Mouse (Mus musculus) MEL (cell line): ENCODE data around the gene Mob4. TPM values are rescaled to one million over a fixed set of nuclear protein-coding genes. Genes with fewer than 3 reads are reported as not detected.

Experiments
- DNase-seq: peaks from one replicate; pipeline ENCODE4 v3.0.0; 2011; ENCODE audit warnings: low read depth, low spot score
- H3K27ac ChIP-seq: 2 replicates; pipeline ENCODE4 v1.5.1; 2012; ENCODE audit warnings: low read depth, mild to moderate bottlenecking, control low read depth, low read length, moderate library complexity; ENCODE audit not compliant: control insufficient read depth
- H3K27me3 ChIP-seq, 2 experiments: fragments of 150-350 bp in 1 of 2; sonication (generic) in 1 of 2; 2 replicates each; pipeline ENCODE4 v1.6.1; 2012; ENCODE audit warnings: low read length in 2 of 2, mild to moderate bottlenecking in 2 of 2, improper control_type of control experiment in 1 of 2, moderate library complexity in 1 of 2; ENCODE audit not compliant: insufficient read depth in 2 of 2, control insufficient read depth in 1 of 2
- H3K36me3 ChIP-seq, 2 experiments: 2 replicates each; pipeline ENCODE4 v1.6.1; 2012 to 2014; ENCODE audit warnings: low read length in 2 of 2, improper control_type of control experiment in 1 of 2, inconsistent platforms in 1 of 2, mild to moderate bottlenecking in 1 of 2; ENCODE audit not compliant: insufficient read depth in 2 of 2, control insufficient read depth in 1 of 2
- H3K4me1 ChIP-seq, 2 experiments: fragments of 150-350 bp in 1 of 2; sonication (generic) in 1 of 2; 2 replicates each; pipeline ENCODE4 v1.6.1; 2012; ENCODE audit warnings: low read length in 2 of 2, improper control_type of control experiment in 1 of 2, mild to moderate bottlenecking in 1 of 2; ENCODE audit not compliant: insufficient read depth in 2 of 2, control insufficient read depth in 1 of 2
- H3K4me3 ChIP-seq, 2 experiments: fragments of 150-350 bp in 1 of 2; sonication (generic) in 1 of 2; 2 replicates each; pipeline ENCODE4 v1.5.1; 2012; ENCODE audit warnings: low read depth in 2 of 2, low read length in 2 of 2, mild to moderate bottlenecking in 2 of 2, moderate library complexity in 2 of 2, control low read depth in 1 of 2, improper control_type of control experiment in 1 of 2; ENCODE audit not compliant: control insufficient read depth in 1 of 2, insufficient read depth in 1 of 2
- H3K79me2 ChIP-seq: 2 replicates; pipeline ENCODE4 v1.6.1; 2012; ENCODE audit warnings: mild to moderate bottlenecking, low read length, moderate library complexity; ENCODE audit not compliant: control insufficient read depth, poor library complexity, insufficient read depth
- H3K9ac ChIP-seq: 2 replicates; pipeline ENCODE4 v1.6.1; 2012; ENCODE audit warnings: low read depth, mild to moderate bottlenecking, control low read depth, low read length, moderate library complexity; ENCODE audit not compliant: control insufficient read depth, poor library complexity, severe bottlenecking
- H3K9me3 ChIP-seq: fragments of 150-350 bp; sonication (generic); replicated peaks from 2 replicates; pipeline ENCODE4 v1.6.1; 2012; ENCODE audit warnings: mild to moderate bottlenecking, low read length, improper control_type of control experiment, moderate library complexity; ENCODE audit not compliant: insufficient read depth
- BHLHE40 ChIP-seq: IDR thresholded peaks from 2 replicates; pipeline ENCODE4 v1.6.1; 2012; ENCODE audit warnings: low read depth, mild to moderate bottlenecking, inconsistent platforms, low read length, improper control_type of control experiment, borderline replicate concordance
- CHD1 ChIP-seq: IDR thresholded peaks from 2 replicates; pipeline ENCODE4 v1.6.1; 2012; ENCODE audit warnings: low read depth, mild to moderate bottlenecking, inconsistent platforms, low read length, improper control_type of control experiment
- CHD2 ChIP-seq: IDR thresholded peaks from 2 replicates; pipeline ENCODE4 v1.6.1; 2011; ENCODE audit warnings: low read length, improper control_type of control experiment
- CTCF ChIP-seq, 3 experiments: IDR thresholded peaks in 2 of 3; conservative IDR thresholded peaks in 1 of 3; 2 replicates each; pipeline ENCODE4 v1.5.1; 2011 to 2012; ENCODE audit warnings: low read length in 3 of 3, low read depth in 2 of 3, mild to moderate bottlenecking in 2 of 3, improper control_type of control experiment in 1 of 3, inconsistent platforms in 1 of 3, mixed read lengths in 1 of 3, moderate library complexity in 1 of 3; ENCODE audit not compliant: control insufficient read depth in 1 of 3, insufficient read depth in 1 of 3, poor library complexity in 1 of 3, severe bottlenecking in 1 of 3
- ELF1 ChIP-seq: IDR thresholded peaks from 2 replicates; pipeline ENCODE4 v1.6.1; 2014; ENCODE audit warnings: low read depth, mild to moderate bottlenecking, inconsistent platforms, low read length, improper control_type of control experiment, moderate library complexity
- GABPA ChIP-seq: IDR thresholded peaks from 2 replicates; pipeline ENCODE4 v1.6.1; 2012; ENCODE audit warnings: low read depth, mild to moderate bottlenecking, inconsistent platforms, low read length, improper control_type of control experiment, moderate library complexity
- JUND ChIP-seq: IDR thresholded peaks from 2 replicates; pipeline ENCODE4 v1.6.1; 2011; ENCODE audit warnings: low read depth, mild to moderate bottlenecking, improper control_type of control experiment, low read length
- KAT2A ChIP-seq: conservative IDR thresholded peaks from 2 replicates; pipeline ENCODE4 v1.6.1; 2012; ENCODE audit warnings: low read depth, low read length, improper control_type of control experiment, inconsistent platforms
- MAFK ChIP-seq: IDR thresholded peaks from 2 replicates; pipeline ENCODE4 v1.6.1; 2011; ENCODE audit warnings: low read depth, mild to moderate bottlenecking, low read length, improper control_type of control experiment, borderline replicate concordance
- MAZ ChIP-seq: IDR thresholded peaks from 2 replicates; pipeline ENCODE4 v1.6.1; 2012; ENCODE audit warnings: low read depth, mild to moderate bottlenecking, inconsistent platforms, low read length, improper control_type of control experiment
- MXI1 ChIP-seq: IDR thresholded peaks from 2 replicates; pipeline ENCODE4 v1.6.1; 2011; ENCODE audit warnings: mild to moderate bottlenecking, low read depth, low read length, improper control_type of control experiment
- MYC ChIP-seq: IDR thresholded peaks from 2 replicates; pipeline ENCODE4 v1.6.1; 2011; ENCODE audit warnings: low read depth, mild to moderate bottlenecking, low read length, improper control_type of control experiment, moderate library complexity
- NELFE ChIP-seq: IDR thresholded peaks from 2 replicates; pipeline ENCODE4 v1.6.1; 2011; ENCODE audit warnings: low read depth, low read length, improper control_type of control experiment
- NRF1 ChIP-seq: IDR thresholded peaks from 2 replicates; pipeline ENCODE4 v1.6.1; 2014; ENCODE audit warnings: low read depth, mild to moderate bottlenecking, inconsistent platforms, low read length, improper control_type of control experiment, moderate library complexity; ENCODE audit not compliant: poor library complexity, insufficient read depth, severe bottlenecking
- POLR2AphosphoS2 ChIP-seq: IDR thresholded peaks from 2 replicates; pipeline ENCODE4 v1.6.1; 2011; ENCODE audit warnings: low read length, improper control_type of control experiment
- POLR2AphosphoS5 ChIP-seq: IDR thresholded peaks from 2 replicates; pipeline ENCODE4 v1.6.1; 2012; ENCODE audit warnings: low read depth, borderline replicate concordance, mild to moderate bottlenecking, inconsistent platforms, low read length, moderate library complexity, mixed read lengths
- RCOR1 ChIP-seq: IDR thresholded peaks from 2 replicates; pipeline ENCODE4 v1.6.1; 2012; ENCODE audit warnings: low read depth, mild to moderate bottlenecking, inconsistent platforms, low read length, improper control_type of control experiment
- SIN3A ChIP-seq: IDR thresholded peaks from 2 replicates; pipeline ENCODE4 v1.6.1; 2012; ENCODE audit warnings: low read length, improper control_type of control experiment, inconsistent platforms
- SMC3 ChIP-seq: IDR thresholded peaks from 2 replicates; pipeline ENCODE4 v1.6.1; 2011; ENCODE audit warnings: low read depth, low read length, improper control_type of control experiment
- TAL1 ChIP-seq: IDR thresholded peaks from 2 replicates; pipeline ENCODE4 v1.6.1; 2012; ENCODE audit warnings: mild to moderate bottlenecking, inconsistent platforms, low read length, moderate library complexity, mixed read lengths
- TBP ChIP-seq: IDR thresholded peaks from 2 replicates; pipeline ENCODE4 v1.8.0; 2011; ENCODE audit warnings: low read depth, low read length, improper control_type of control experiment
- TCF12 ChIP-seq: IDR thresholded peaks from 2 replicates; pipeline ENCODE4 v1.6.1; 2014; ENCODE audit warnings: low read depth, mild to moderate bottlenecking, inconsistent platforms, low read length, improper control_type of control experiment, moderate library complexity
- UBTF ChIP-seq: IDR thresholded peaks from 2 replicates; pipeline ENCODE4 v1.6.1; 2012; ENCODE audit warnings: low read depth, mild to moderate bottlenecking, inconsistent platforms, low read length, improper control_type of control experiment, moderate library complexity, borderline replicate concordance; ENCODE audit not compliant: insufficient read depth
- USF1 ChIP-seq: IDR thresholded peaks from 2 replicates; pipeline ENCODE4 v1.6.1; 2014; ENCODE audit warnings: low read depth, mild to moderate bottlenecking, inconsistent platforms, low read length, improper control_type of control experiment, moderate library complexity
- USF2 ChIP-seq, 2 experiments: IDR thresholded peaks; 2 replicates each; pipeline ENCODE4 v1.6.1; 2011 to 2012; ENCODE audit warnings: improper control_type of control experiment in 2 of 2, low read length in 2 of 2, borderline replicate concordance in 1 of 2, inconsistent platforms in 1 of 2, low read depth in 1 of 2, mild to moderate bottlenecking in 1 of 2; ENCODE audit not compliant: insufficient read depth in 1 of 2
- ZKSCAN1 ChIP-seq: IDR thresholded peaks from 2 replicates; pipeline ENCODE4 v1.6.1; 2012; ENCODE audit warnings: low read depth, mild to moderate bottlenecking, inconsistent platforms, low read length, improper control_type of control experiment, moderate library complexity
- ZMIZ1 ChIP-seq: IDR thresholded peaks from 2 replicates; pipeline ENCODE4 v1.6.1; 2012; ENCODE audit warnings: low read depth, mild to moderate bottlenecking, inconsistent platforms, low read length, improper control_type of control experiment, moderate library complexity
- ZNF384 ChIP-seq: IDR thresholded peaks from 2 replicates; pipeline ENCODE4 v1.6.1; 2012; ENCODE audit warnings: low read depth, mild to moderate bottlenecking, inconsistent platforms, low read length, improper control_type of control experiment
- polyA plus RNA-seq, 2 experiments: library from polyadenylated mRNA; stranded (reverse) in 1 of 2; unstranded in 1 of 2; fragments of >175 nt in 1 of 2; fragments of >200 nt in 1 of 2; gene quantifications; 2 replicates each; pipeline versions ENCODE4 v1.2.1 to v1.2.4; 2012; ENCODE audit warnings: low replicate concordance in 2 of 2, low read depth in 1 of 2; ENCODE audit not compliant: insufficient read length in 2 of 2, insufficient read depth in 1 of 2, missing spikeins in 1 of 2
- total RNA-seq: library from RNA; depleted of rRNA; stranded (reverse); fragments of 300-350 nt; gene quantifications from 2 replicates; pipeline ENCODE4 v1.2.3, GENCODE M21; 2012

Gene Mob4
- total and polyA plus RNA-seq, 3 experiments = 22.0 to 62.1 (median 26.6) TPM

DNA sequence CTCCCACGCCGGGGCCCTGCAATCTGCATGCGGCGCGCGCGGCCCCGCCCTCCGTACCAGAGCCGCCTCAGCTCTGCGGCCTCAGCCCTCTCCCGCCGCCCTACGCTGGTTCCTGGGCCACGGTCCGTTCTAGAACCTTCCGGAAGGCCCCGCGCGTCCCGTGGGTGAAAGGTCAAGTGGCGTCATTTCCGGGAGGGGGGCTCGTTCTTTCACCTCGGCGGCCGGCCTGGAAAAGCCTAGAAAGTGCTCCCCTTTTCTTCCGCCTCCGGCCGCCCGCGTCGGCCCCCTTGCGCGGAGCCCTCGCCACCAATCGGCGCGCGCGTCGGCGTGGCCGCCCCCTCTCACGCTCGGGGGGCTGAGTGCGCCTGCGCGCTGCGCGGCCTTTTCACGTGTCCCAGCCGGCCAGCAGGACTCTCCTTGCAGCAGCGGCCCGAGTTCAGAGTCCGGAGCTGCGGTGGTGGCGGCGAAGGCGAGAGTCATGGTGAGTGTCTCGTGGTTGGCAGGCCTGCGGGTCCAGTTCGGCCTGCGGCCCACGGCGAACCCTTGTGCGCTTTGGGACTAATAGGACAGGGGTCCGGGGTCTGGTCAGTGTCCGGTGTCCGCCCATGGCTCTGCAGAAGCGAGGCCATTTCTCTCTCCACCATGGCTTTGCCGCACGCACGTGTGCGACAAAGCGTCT lies 43.0 kb upstream of the Mob4 start, which contains the start of the genes Hspe1 and Hspd1 (continued):
- TF ChIP-seq POLR2AphosphoS5 = no peak
- TF ChIP-seq NRF1 = peak; percentile 78
- TF ChIP-seq ZMIZ1 = 0 out of 2 replicates have a peak, but pooled peaks have one; percentile 49
- no peak for TF ChIP-seq JUND
- TF ChIP-seq BHLHE40 = no peak; the same call in 1 of the 2 replicates
- peak; percentile 47; the same call in 1 of the 2 replicates for TF ChIP-seq MYC
- TF ChIP-seq MXI1 = peak; percentile 92
- peak; percentile 74 for TF ChIP-seq NELFE

DNA sequence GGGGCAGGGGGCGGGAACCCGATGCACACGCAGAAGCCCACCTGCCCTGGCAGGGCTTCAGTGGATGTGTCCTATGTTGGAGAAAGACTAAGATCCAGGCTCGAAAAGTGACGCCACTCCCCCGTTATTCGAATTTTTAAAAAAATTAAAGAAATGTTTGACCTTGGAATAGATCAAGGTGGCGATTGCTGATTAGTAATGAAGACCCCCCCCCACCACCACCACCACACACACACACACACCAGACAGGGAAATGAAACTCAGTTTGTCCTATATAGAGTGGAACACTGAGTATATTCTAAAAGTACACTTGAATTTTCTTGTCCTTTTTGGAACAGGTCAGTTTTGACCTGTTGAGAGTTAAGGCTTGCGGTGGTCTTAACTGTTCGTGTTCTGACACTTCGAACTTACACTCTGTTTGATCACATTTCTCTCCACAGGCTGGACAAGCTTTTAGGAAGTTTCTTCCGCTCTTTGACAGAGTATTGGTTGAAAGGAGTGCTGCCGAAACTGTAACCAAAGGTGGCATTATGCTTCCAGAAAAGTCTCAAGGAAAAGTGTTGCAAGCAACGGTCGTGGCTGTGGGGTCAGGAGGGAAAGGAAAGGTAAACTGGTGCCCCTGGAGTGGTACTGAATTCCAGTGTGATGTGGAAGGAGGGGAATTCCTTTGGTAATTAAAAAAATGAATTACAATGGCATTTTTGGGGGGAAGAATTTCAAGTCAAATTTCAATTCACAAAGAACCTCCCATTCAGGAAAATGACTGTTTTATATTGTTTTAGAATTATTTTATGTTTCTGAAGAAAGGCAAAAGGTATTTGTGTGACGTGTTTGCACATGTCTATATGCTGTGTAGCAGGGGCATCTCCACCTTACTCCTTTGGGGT lies 42.2 kb upstream of the Mob4 start:
- Histone ChIP-seq H3K9ac (peak overlapping the region; percentile 96), H3K4me3 (peak overlapping the region; percentile 80 to 85), H3K4me1 (peaks cover 4 to 15% of the 10 kb centered on the region in 2 experiments; a peak in 3 of 4 replicates), H3K79me2 (peaks cover 59% of the 10 kb centered on the region), H3K9me3 (no peaks in the 10 kb centered on the region), H3K27ac (peak overlapping the region; percentile 73), H3K27me3 (no peaks in the 10 kb centered on the region), H3K36me3 (peaks cover 12 to 51% of the 10 kb centered on the region in 2 experiments)
- DNase-seq = peak; percentile 33
- TF ChIP-seq CHD1 = peak; percentile 95
- no peak for TF ChIP-seq RCOR1
- no peak for TF ChIP-seq ZKSCAN1
- TF ChIP-seq SIN3A = 0 out of 2 replicates have a peak, but pooled peaks have one; percentile 2
- TF ChIP-seq SMC3 = no peak
- no peak for TF ChIP-seq CHD2
- peak; percentile 1; the same call in 1 of the 2 replicates for TF ChIP-seq TCF12
- no peak for TF ChIP-seq USF1
- TF ChIP-seq TAL1 = no peak
- no peak for TF ChIP-seq MAZ
- peak; percentile 52; the same call in 1 of the 2 replicates for TF ChIP-seq MXI1
- TF ChIP-seq TBP = no peak
- TF ChIP-seq GABPA = no peak
- TF ChIP-seq CTCF (IDR thresholded peaks at IDR 0.05 in 2 of 3, conservative IDR thresholded peaks at IDR 0.05 in 1 of 3; ENCODE audit: control insufficient read depth in 1 of 3, insufficient read depth in 1 of 3, low read depth in 2 of 3, low read length in 3 of 3, poor library complexity in 1 of 3, severe bottlenecking in 1 of 3) = no peak
- no peak for TF ChIP-seq USF2 (IDR thresholded peaks at IDR 0.05; ENCODE audit: borderline replicate concordance in 1 of 2, insufficient read depth in 1 of 2, low read depth in 1 of 2, low read length in 2 of 2)
- TF ChIP-seq KAT2A = no peak
- TF ChIP-seq MAFK = no peak
- TF ChIP-seq JUND = no peak
- TF ChIP-seq POLR2AphosphoS5 = no peak
- TF ChIP-seq UBTF = no peak
- TF ChIP-seq NELFE = no peak
- TF ChIP-seq ELF1 = no peak
- TF ChIP-seq ZNF384 = no peak
- no peak; the same call in 1 of the 2 replicates for TF ChIP-seq POLR2AphosphoS2
